Mouse (Mus musculus) spleen, adult 2 months (tissue): ENCODE measurements around the gene Mboat2. TPM values are rescaled to one million over a fixed set of nuclear protein-coding genes. Genes with fewer than 3 reads are reported as not detected.
A peak's percentile ranks its signal among the peaks of the same experiment; 100 is the strongest.

Experiments
- DNase-seq, 2 experiments: peaks; one replicate each; pipeline versions ENCODE4 v3.0.0 to v3.0.0-alpha.2; 2012 to 2021; ENCODE audit warnings: low spot score in 2 of 2, low read depth in 1 of 2
- H3K27ac ChIP-seq: fragments of 200-500 bp; 2 replicates; pipeline ENCODE4 v1.5.1; 2012; ENCODE audit warnings: low read length, inconsistent platforms; ENCODE audit not compliant: insufficient read depth
- H3K27me3 ChIP-seq: fragments of 200-500 bp; 2 replicates; pipeline ENCODE4 v1.6.1; 2012; ENCODE audit warnings: mild to moderate bottlenecking, moderate library complexity, low read length, inconsistent platforms; ENCODE audit not compliant: control insufficient read depth, insufficient read depth
- H3K36me3 ChIP-seq: fragments of 200-500 bp; 2 replicates; pipeline ENCODE4 v1.6.1; 2012; ENCODE audit warnings: mild to moderate bottlenecking, low read length, inconsistent platforms; ENCODE audit not compliant: control insufficient read depth, insufficient read depth
- H3K4me1 ChIP-seq: fragments of 200-500 bp; 2 replicates; pipeline ENCODE4 v1.6.1; 2011; ENCODE audit warnings: inconsistent platforms; ENCODE audit not compliant: control insufficient read depth, insufficient read depth, insufficient read length
- H3K4me3 ChIP-seq: fragments of 200-500 bp; 2 replicates; pipeline ENCODE4 v1.5.1; 2011; ENCODE audit warnings: mild to moderate bottlenecking, inconsistent platforms; ENCODE audit not compliant: insufficient read depth, insufficient read length; ENCODE audit errors: extremely low read depth
- CTCF ChIP-seq: fragments of 200-500 bp; IDR thresholded peaks from 2 replicates; pipeline ENCODE4 v1.5.1; 2011; ENCODE audit warnings: mild to moderate bottlenecking, inconsistent platforms; ENCODE audit not compliant: insufficient read depth, insufficient read length, insufficient replicate concordance; ENCODE audit errors: extremely low read depth
- POLR2A ChIP-seq: fragments of 200-500 bp; IDR thresholded peaks from 2 replicates; pipeline ENCODE4 v1.6.1; 2011; ENCODE audit warnings: low read depth, low read length, inconsistent platforms
- WGBS: fragments of 180-500 bp; shearing (Covaris S2); methylation state at CpG from one replicate; pipeline ENCODE4 v1.1.7; 2018; 5-methylcytosine and 5-hydroxymethylcytosine counted together
- polyA plus RNA-seq: library from polyadenylated mRNA; depleted of rRNA; stranded (reverse); fragments of >200 nt; gene quantifications from 2 replicates; pipeline ENCODE4 v1.2.3, GENCODE M21; 2012; rRNA removed

The Mboat2 gene
- polyA plus RNA-seq, 1 experiment, result 1.2 TPM

GRCm38 (mm10) chr12:25005350-25005749, 174.7 kb downstream of the Mboat2 start:
- H3K27me3 ChIP-seq, result no peaks in the 10 kb centered on the region
- no peak overlapping the region for H3K4me3 ChIP-seq
- H3K4me1 ChIP-seq, result no peaks in the 10 kb centered on the region
- DNase-seq, result no peak
- peaks cover 43% of the 10 kb centered on the region for H3K36me3 ChIP-seq
- no peak for TF ChIP-seq POLR2A
- no peak for TF ChIP-seq CTCF
- 84% methylated on average over 6 of the region's 6 CpGs for WGBS
- no peak overlapping the region for H3K27ac ChIP-seq

GRCm38 (mm10) chr12:25009957-25010356, 179.3 kb downstream of the Mboat2 start:
- no peak for DNase-seq
- peaks cover 2% of the 10 kb centered on the region; the same call in 1 of the 2 replicates for H3K4me1 ChIP-seq
- no peaks in the 10 kb centered on the region for H3K27me3 ChIP-seq
- 84% methylated on average over 9 of the region's 9 CpGs for WGBS
- no peak overlapping the region for H3K4me3 ChIP-seq
- H3K27ac ChIP-seq, result no peak overlapping the region
- TF ChIP-seq CTCF (no peak), POLR2A (no peak)
- peaks cover 38% of the 10 kb centered on the region for H3K36me3 ChIP-seq

- Histone ChIP-seq H3K4me1 (peaks cover 2% of the 10 kb centered on the region; the same call in 1 of the 2 replicates), H3K36me3 (peaks cover 38% of the 10 kb centered on the region), H3K27ac (no peak overlapping the region), H3K27me3 (no peaks in the 10 kb centered on the region), H3K4me3 (no peak overlapping the region)
- peak in 1 of 2 experiments; percentile 26 for DNase-seq
- 66% methylated on average over 1 of the region's 1 CpGs for WGBS
- TF ChIP-seq CTCF, result no peak
- TF ChIP-seq POLR2A, result no peak
Observed at GRCm38 (mm10) chr12:25010416-25010815, 179.7 kb downstream of the Mboat2 start.

GRCm38 (mm10) chr12:25011733-25012367, 181.2 kb downstream of the Mboat2 start:
- no peak for DNase-seq
- H3K36me3 ChIP-seq, result peaks cover 39% of the 10 kb centered on the region
- TF ChIP-seq POLR2A (no peak), CTCF (no peak)
- 87% methylated on average over 15 of the region's 15 CpGs for WGBS
- H3K27me3 ChIP-seq, result no peaks in the 10 kb centered on the region
- H3K27ac ChIP-seq, result no peak overlapping the region
- H3K4me1 ChIP-seq, result peaks cover 2% of the 10 kb centered on the region; the same call in 1 of the 2 replicates
- H3K4me3 ChIP-seq, result no peak overlapping the region

- Histone ChIP-seq H3K27me3 (no peaks in the 10 kb centered on the region), H3K4me3 (no peak overlapping the region), H3K4me1 (peaks cover 2% of the 10 kb centered on the region; the same call in 1 of the 2 replicates), H3K27ac (peak overlapping the region; percentile 16; the same call in 1 of the 2 replicates), H3K36me3 (peaks cover 46% of the 10 kb centered on the region)
- TF ChIP-seq CTCF, result no peak
- no peak for TF ChIP-seq POLR2A
- peak in 1 of 2 experiments; percentile 51 for DNase-seq
- 81% methylated on average over 13 of the region's 13 CpGs for WGBS
Observed at GRCm38 (mm10) chr12:25012555-25013540, 182.2 kb downstream of the Mboat2 start.

Other genes with a start within 250 kb of the Mboat2 start
- 8.2 and 15.3 TPM in 2 replicates for gene Klf11, start 179.6 kb upstream of the Mboat2 start, polyA plus RNA-seq
- gene Cys1, start 149.1 kb upstream of the Mboat2 start, polyA plus RNA-seq, result 2.2 and 2.7 TPM in 2 replicates
- gene Rrm2, start 122.6 kb upstream of the Mboat2 start, polyA plus RNA-seq, result 12.7 and 23.1 TPM in 2 replicates
- gene Kidins220, start 144.0 kb downstream of the Mboat2 start, polyA plus RNA-seq, result 22.2 and 33.8 TPM in 2 replicates